Mouse (Mus musculus) CD4-positive helper T cell, adult 2 months (primary cell): Measurements from ENCODE around the gene Cuta.
A peak's percentile ranks its signal among the peaks of the same experiment; 100 is the strongest.
"Not testable (repeated sequence)": the region's sequence is repeated elsewhere in the genome, so short reads cannot be mapped to it uniquely, and the experiment has no call there.

ENCODE experiments used
- DNase-seq: peaks from one replicate; pipeline ENCODE4 v3.0.0-alpha.2; 2012; ENCODE audit warnings: low read depth, missing footprints, low spot score

Gene Cuta

GRCm38 (mm10) chr17:26936921-26937695 lies 2.3 kb downstream of the Cuta start:
- no peak for DNase-seq

DNA sequence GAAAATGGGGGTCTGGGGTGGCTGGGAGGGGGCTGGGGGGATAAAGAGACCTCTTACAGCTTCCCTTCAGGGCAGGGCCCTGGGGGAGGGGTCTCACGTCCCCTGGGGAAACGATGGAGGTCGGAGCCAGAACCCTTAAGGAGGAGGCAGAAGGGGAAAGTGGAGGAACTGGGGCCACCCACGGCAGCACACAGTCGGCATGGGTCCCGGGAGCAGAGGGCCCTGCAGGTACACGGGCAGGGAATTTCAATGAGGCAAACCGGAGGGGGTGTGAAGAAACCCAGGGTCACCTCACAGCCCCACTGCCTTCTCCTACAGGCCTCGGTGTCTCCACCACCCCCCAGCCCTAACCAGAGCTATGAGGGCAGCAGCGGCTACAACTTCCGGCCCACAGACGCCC lies 2.9 kb downstream of the Cuta start:
- no peak for DNase-seq

GRCm38 (mm10) chr17:26935027-26935426 lies 4.3 kb downstream of the Cuta start:
- DNase-seq, result no peak

DNA sequence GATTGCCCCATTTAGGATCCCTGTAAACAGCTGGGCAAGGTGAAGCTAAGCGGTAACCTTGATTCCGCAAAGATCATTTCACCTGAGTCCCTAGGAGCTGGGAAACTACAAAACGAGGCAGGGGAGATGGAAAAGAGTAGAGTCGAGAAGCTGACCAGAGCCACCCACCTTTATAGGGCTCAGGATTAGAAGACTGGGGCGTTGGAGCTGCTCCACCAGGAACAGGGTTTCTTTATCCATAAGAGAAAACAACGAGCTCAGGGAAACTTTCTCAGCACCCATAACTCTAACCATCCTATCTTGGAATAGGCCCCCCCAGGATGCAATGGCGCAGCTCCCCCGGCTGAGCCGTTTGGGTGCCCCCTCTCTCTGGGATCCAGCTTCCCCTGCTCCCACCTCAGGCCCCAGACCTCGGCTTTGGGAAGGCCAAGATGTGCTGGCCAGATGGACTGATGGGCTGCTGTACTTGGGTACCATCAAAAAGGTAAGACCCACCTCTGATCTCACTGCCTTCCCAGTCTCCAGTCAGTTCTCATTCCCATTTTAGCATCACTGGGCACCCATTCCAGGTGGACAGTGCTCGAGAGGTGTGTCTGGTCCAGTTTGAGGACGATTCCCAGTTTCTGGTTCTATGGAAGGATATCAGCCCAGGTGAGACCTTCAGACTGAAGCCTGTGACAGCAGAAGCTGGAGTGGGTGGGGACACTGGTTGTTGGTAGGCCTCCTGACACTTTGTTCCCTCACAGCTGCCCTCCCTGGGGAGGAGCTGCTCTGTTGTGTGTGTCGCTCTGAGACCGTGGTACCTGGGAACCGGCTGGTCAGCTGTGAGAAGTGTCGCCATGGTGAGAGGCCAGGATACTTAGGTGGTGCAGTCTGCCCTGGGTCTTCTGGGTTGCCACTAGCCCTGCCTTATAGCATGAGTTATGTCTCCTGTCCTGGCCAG lies 5.2 kb downstream of the Cuta start:
- no peak for DNase-seq

GRCm38 (mm10) chr17:26933419-26933818 lies 6.0 kb downstream of the Cuta start:
- no peak for DNase-seq

- peak; percentile 95 for DNase-seq
Observed at GRCm38 (mm10) chr17:26932839-26933398, 6.5 kb downstream of the Cuta start, which contains the start of gene Phf1. Gene Phf1 (plus strand): TSS chr17:26933052.

DNA sequence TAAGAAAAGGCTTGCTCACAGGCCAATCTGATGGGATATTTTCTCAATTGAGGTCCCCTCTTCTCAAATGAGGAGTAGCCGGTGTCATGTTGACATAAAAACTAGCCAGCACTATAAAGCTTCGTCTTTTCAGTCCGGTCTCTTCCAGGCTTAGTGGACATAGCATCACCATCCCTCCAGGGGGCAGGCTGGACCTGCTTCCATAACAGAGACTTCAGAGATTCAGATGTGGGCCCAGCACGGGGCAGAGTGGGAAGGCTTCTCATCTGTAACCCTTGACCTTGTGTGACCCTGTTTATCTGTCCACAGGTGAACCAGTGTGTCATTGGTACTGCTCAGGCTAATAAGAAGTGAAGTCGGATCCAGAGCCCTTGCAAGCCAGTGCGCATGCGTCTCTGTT lies 7.6 kb downstream of the Cuta start:
- peak; percentile 21 for DNase-seq

DNA sequence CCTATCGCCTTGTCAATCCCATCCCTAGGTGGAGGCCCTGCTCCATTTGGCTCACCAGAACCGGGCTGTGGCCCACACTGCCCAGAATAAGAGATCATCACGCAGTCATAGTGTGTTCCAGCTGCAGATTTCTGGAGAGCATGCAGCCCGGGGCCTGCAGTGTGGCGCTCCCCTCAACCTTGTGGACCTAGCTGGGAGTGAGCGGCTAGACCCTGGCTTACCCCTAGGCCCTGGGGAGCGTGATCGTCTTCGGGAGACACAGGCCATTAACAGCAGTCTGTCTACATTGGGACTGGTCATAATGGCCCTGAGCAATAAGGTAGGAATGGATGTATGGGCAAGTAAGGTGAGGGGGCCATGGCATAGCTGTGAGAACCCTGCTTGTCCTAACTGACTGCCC lies 14.0 kb downstream of the Cuta start:
- not testable (repeated sequence) for DNase-seq

DNA sequence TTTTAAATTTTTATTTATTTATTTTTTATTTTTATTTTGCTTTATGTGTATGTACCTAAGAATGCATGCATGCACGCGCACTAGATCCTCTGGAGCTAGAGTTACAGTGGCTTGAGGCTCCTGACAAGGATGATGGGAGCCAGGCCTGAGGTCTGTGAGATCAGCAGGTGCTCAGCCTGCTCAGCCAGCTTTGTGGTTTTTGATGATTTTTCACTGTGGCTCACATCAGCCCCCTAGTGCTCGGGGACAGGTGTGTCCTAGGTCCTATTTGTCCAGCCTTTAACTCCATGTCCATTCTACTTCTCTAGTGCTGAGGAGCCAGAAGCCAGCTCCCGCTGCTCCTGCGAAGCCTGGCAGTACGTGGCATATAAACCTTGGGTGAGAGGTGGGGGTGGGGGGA lies 17.0 kb downstream of the Cuta start:
- not testable (repeated sequence) for DNase-seq

- not testable (repeated sequence) for DNase-seq
Observed at GRCm38 (mm10) chr17:26919516-26919915, 19.9 kb downstream of the Cuta start.

GRCm38 (mm10) chr17:26918343-26918742 lies 21.0 kb downstream of the Cuta start:
- DNase-seq, result no peak

GRCm38 (mm10) chr17:26917560-26917959 lies 21.8 kb downstream of the Cuta start:
- DNase-seq, result not testable (repeated sequence)

DNA sequence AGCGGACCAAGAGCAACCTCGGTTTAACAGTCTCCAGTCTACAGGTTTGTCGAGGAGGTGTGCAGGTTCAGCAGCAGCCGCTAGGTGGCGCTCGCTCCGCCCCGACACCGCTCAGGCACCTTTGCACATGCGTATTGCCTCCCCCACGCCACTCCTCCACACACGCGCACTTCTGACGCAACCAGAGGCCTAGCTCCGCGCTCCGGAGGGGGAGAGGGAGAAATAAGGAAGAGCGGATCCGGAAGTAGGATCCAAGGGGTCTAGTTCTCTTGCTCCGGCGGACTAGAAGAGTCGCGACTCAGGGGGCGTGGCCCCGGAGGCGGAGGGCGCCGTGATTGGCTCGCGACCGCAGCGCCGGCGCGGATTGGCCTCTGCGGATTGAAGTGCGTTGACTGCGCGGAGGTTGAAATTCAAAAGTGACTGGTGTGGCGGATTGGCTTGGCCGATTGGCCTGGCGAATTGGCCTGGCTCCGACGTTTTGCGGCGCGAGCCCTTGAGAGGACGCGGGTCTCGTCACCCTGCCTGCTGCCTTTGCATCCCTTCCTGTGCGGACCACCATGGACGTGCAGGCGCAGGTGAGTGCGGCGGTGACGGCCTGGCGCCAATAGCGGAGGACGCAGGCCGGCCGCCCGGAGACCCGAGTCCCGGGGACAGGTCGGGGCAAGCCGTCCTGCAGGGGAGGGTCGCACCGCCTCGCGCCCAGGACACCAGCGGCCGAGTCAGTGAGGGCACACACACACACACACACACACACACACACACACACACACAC lies 22.5 kb downstream of the Cuta start, which contains the start of gene Kifc5b:
Gene Kifc5b (plus strand): TSS at position 381 of the 772 bp plus-strand sequence.
- DNase-seq, result peak; percentile 99

- DNase-seq, result no peak
Observed at GRCm38 (mm10) chr17:26915248-26915647, 24.1 kb downstream of the Cuta start.

- not testable (repeated sequence) for DNase-seq
Observed at GRCm38 (mm10) chr17:26907506-26907905, 31.9 kb downstream of the Cuta start.

- no peak for DNase-seq
Observed at GRCm38 (mm10) chr17:26904320-26904719, 35.0 kb downstream of the Cuta start.

DNA sequence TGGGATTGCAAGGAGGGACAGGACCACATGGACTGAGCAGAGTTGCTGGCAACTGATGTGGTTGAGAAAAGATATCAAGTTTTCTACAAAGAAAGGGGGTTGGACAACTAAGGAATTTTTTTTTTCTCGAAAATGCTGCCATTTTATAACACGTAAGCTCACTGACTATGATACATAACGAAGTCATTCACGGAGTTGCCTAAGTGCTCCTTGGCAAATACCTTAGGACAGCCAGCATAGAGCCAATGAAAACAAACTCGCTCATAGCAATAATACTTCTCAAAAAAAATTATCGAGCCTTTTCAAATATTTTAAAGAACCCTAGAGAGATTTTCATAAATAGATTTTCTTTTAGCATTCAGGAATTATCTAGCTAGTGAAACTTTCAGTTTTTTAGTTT lies 38.5 kb downstream of the Cuta start:
- DNase-seq, result no peak

DNA sequence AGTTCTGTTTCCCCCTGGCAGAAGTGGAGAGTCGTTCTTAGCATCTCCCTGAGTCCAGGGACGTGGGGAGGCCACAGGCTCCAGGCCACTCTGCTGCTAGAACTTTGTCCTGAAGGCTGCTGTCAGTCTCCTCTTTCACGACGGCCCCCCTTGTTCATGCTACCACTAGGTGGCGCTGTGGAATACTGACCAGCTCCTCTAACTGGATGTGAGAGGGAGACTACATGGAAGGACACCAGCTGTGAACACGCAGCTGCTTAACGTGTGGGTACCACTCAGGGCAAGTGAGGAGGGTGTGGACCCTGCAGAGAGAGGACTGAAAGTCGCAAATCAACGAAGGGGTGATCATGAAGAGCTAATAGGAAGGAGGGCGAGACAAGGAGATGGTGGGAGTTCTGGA lies 43.8 kb downstream of the Cuta start:
- peak; percentile 65 for DNase-seq

DNA sequence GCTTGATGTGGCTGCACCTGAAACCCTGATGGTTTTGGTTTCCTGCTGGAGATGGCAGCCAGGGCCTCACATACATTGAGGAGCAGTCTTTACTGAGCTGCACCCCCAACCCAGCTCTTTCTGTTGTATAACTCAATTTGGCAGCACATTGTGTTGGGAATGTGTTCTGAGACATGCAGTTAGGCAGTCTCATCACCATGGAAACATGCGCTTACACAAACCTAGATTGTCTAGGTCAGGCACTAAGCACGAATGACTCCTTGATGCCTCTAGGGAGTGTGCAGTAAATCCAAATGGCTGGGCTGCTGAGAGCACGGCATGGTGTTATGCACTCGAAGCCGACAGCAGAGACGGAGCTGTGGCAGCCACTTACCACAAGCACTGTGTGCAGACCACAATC lies 45.0 kb downstream of the Cuta start:
- DNase-seq, result no peak

DNA sequence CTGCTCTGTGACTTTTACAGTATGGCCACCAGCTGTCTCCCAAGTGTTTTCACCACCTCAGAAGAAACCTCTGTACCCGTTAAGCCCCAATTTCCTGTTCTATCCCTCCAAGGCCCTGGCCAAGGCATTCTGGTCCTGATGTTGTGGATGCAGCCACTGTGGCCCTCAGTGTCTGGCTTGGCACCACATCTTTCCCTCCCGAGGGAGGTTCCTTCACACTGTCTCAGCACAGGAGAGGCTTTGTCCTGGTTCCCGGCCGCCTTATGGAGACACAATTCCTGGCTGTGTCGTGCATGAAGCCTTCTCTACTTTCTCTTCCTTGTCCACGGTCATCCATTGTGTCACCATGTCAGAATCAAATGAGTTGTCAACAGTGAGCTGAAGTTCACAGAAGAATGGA lies 45.9 kb downstream of the Cuta start:
- DNase-seq, result no peak

DNA sequence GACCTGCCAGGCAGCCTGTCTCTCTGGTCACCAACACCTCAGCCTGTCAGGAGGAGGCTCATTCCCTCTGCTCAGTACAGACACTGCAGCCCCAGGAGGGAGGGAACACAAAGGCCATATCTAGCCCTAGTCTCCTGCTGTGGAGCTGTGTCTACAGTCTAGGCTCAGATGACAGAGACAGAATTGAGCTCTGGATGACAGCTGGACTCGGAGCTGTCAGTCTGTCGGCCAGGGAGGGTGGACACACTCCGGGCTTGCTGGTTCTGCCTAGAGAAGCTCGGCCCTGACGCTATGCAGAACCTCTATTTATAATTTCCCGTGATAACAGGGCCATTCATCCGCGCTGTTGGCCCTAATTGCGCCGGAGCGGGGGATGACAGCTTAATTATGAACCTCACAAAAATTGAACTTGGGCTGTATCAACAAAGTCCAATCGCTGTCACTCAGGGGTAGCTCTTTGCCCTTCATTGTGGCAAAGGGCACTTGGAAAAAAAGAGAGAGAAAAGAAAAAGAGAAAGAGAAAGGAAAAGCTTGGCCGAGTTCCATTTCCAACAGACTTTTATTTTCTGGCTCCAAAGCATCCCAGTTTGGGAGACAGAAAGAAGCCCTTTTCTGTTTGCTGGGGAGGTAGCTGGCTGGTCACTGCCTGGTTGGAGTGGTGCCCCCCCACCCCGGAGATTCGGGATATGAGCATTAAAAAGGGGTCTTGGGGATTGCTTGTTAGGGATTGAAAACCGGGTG lies 46.6 kb downstream of the Cuta start:
- DNase-seq, result no peak
